Mouse (Mus musculus) myocyte (in vitro differentiated cells): ENCODE measurements around the gene Setd3.

Experiments used
- E2F4 ChIP-seq: IDR thresholded peaks from one replicate; pipeline ENCODE4 v1.6.1; 2011; ENCODE audit warnings: mild to moderate bottlenecking, control low read depth, moderate library complexity; ENCODE audit not compliant: insufficient read depth
- MAX ChIP-seq: IDR thresholded peaks from one replicate; pipeline ENCODE4 v1.6.1; 2011; ENCODE audit warnings: low read depth, mild to moderate bottlenecking, control low read depth
- MYOD1 ChIP-seq, 3 experiments: IDR thresholded peaks; one replicate each; pipeline ENCODE4 v1.6.1; 2011; ENCODE audit warnings: control low read depth in 2 of 3, low read depth in 2 of 3, mild to moderate bottlenecking in 2 of 3, moderate library complexity in 1 of 3; ENCODE audit not compliant: insufficient read length in 2 of 3, control insufficient read depth in 1 of 3
- POLR2A ChIP-seq: IDR thresholded peaks from one replicate; pipeline ENCODE4 v1.6.1; 2011; ENCODE audit warnings: low read depth, mild to moderate bottlenecking, control low read depth, moderate library complexity; ENCODE audit not compliant: insufficient read length
- POLR2AphosphoS2 ChIP-seq: IDR thresholded peaks from one replicate; pipeline ENCODE4 v1.6.1; 2011; ENCODE audit warnings: low read depth, control low read depth; ENCODE audit not compliant: insufficient read length
- SRF ChIP-seq: IDR thresholded peaks from one replicate; pipeline ENCODE4 v1.6.1; 2011; ENCODE audit warnings: low read depth; ENCODE audit not compliant: control insufficient read depth, insufficient read length
- TCF12 ChIP-seq: IDR thresholded peaks from one replicate; pipeline ENCODE4 v1.6.1; 2011; ENCODE audit warnings: mild to moderate bottlenecking, control low read depth; ENCODE audit not compliant: poor library complexity, insufficient read depth, severe bottlenecking
- USF1 ChIP-seq: IDR thresholded peaks from one replicate; pipeline ENCODE4 v1.6.1; 2011; ENCODE audit warnings: low read depth, mild to moderate bottlenecking, control low read depth, moderate library complexity

DNA sequence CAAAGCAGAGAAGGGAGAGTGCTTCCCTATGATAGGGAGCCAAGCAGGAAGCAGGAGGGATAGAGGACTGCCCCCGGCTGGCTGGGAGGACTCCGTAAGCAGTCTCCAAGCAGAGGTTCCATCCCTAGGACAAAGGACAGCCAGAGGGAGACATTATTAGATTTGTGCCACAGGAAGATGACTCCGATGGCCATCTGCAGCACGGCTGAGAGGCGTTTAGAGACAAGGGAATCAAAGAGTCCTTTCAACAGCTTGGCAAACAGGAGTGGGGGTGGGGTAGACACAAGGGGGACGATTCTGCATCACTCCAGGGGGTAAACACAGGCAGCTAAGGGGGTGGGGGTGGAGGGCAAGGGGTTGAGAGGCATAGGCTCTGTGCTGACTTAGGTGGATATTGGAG is 115.1 kb downstream of the Setd3 start:
- TF ChIP-seq TCF12 (no peak), POLR2AphosphoS2 (no peak), POLR2A (no peak), USF1 (no peak), MAX (no peak), E2F4 (no peak), SRF (no peak), MYOD1 (IDR thresholded peaks at IDR 0.05; ENCODE audit: control insufficient read depth in 1 of 3, insufficient read length in 2 of 3, low read depth in 2 of 3) (no peak)
